Mouse (Mus musculus) gastrocnemius, postnatal 10 days (tissue): ENCODE data around the gene Mfrp. TPM values are rescaled to one million over a fixed set of nuclear protein-coding genes. Genes with fewer than 3 reads are reported as not detected.

Source experiments
- DNase-seq: peaks from one replicate; pipeline ENCODE4 v3.0.0; 2021; ENCODE audit warnings: mixed read lengths
- long read RNA-seq, 2 experiments: library from polyadenylated mRNA; stranded (forward); transcript quantifications; one replicate each; pipeline ENCODE4 v2.0.0; 2021
- total RNA-seq, 2 experiments: library from RNA; stranded (reverse); gene quantifications; 2 replicates each; pipeline ENCODE4 v1.2.3; 2021

Gene Mfrp
- under 1 TPM in 1 of 2 experiments, not detected in 1; 0.18 TPM for total RNA-seq
- long read RNA-seq, experiment 1 = 0 reads
- long read RNA-seq, experiment 2 = 0 reads

DNA sequence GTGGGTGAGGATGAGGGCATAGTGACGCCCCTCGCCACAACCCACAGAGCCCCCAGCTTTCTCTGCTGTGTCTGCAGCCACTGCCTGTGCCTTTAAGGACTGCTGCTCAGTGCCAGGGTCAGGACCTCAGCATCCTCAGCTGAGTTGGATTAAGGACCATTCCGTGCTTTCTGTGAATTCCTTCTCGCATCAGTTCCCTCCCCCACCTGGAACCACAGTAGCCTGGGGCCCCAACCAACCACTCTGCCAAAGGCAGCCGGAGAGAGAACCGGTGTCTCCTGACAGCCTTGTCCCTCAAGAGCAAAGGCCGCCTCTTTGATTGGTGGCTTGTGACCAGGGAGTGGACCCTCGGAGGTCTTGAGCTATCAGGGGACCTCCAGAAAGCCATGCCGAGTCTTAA, at the start of gene Mfrp:
Mfrp (plus strand) TSS at position 240 of the 400 bp plus-strand sequence.
- no peak for DNase-seq

DNA sequence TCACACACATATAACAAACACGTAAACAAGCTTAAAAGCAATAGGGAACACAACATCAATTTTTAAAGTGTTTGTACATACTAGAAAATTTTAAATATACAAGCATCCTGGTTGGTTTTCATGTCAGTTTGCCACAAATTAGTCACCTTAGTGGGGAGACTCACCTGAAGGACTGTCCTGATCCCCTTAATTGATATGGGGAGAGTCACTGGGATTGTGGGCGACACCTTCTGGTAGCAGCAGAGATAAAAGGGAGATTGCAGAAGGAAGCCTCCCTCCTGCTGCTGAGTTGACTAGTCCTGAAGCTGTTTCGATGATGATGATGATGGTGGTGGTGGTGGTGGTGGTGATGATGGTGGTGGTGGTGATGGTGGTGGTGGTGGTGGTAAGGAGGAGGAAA, 48.7 kb upstream of the Mfrp start:
- DNase-seq = no peak

DNA sequence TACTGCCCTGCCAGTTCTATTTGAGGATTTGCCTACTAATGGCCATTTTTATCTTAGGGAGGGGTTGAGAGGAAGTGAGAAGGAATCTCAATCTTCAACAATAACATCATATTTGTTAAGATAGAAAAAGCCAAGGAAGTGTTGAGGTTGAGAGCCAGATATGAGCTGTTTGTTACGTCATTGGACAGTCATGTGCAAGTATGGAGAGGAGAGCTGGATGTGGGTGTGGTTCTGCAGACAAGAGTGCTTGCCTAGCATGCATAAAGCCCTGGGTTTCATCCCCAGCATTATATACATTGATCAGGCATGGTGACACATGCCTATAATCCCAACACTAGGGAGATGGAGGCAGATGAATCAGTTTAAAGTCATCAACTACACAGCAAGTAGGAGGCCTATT, 47.6 kb upstream of the Mfrp start:
- DNase-seq = no peak

DNA sequence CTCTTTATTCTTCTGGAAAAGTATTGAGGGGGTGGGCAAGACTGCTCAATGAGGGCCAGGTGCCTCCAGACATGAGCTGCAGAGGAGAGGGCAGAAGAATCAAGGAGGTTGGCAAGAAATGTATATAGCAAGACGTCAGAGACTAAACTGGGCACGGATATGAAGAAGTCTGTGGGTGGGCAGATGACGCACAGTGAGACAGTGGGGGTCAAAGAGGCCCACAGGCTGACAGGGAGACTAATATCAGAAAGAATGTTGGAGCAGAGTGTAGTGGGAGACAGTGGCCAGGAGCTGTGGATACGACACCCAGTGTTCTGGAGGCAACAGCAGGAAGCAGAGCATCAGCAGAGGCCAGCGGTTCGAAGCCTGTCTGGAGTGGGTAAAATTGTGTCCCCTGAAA, 42.9 kb upstream of the Mfrp start:
- DNase-seq = no peak

DNA sequence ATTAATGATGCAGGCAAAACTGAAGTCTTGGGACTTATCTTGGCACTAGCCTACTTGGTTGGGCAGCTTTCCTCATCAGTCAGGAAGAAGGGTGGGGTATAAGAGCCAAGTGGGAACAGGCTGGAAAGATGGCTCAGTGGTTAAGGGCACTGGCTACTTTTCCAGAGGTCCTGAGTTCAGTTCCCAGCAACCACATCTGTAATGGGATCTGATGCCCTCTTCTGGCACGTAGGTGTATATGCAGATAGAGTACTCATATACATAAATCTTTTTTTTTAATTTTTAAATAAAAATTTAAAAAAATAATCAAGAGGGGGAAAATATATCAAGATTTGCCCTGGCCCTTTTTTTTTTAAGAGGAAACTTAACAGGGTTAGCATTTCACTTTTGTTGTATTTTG, 36.4 kb upstream of the Mfrp start:
- no peak for DNase-seq

- peak; percentile 99 for DNase-seq
Observed at GRCm38 (mm10) chr9:44066785-44067225, 34.7 kb upstream of the Mfrp start, which contains the start of gene Usp2. TSS of gene Usp2 (plus strand) at chr9:44067021.

- DNase-seq = no peak
Observed at GRCm38 (mm10) chr9:44067241-44067959, 34.1 kb upstream of the Mfrp start.

GRCm38 (mm10) chr9:44067960-44068330, 33.6 kb upstream of the Mfrp start:
- DNase-seq = no peak

DNA sequence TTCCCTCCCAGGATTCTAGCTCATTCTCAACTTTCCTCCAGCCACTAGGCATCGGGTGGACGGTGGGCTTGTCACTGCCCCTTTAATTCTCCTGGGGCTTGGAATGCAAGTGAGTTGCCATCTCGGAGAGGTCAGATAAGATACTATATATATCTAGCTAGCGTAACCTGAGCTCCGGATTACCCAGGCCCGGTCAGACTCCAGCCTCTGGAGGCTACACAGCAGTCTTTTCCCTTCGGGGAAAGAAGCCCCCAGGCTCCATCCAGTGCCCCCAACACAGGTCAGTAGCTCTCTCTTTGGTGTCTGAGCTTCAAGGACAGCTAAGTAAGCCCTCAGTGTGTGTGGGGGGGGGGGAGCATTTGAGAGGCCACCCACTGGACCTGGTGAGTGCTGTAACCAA, 32.3 kb upstream of the Mfrp start:
- no peak for DNase-seq

- no peak for DNase-seq
Observed at GRCm38 (mm10) chr9:44070113-44070843, 31.3 kb upstream of the Mfrp start.

- DNase-seq = no peak
Observed at GRCm38 (mm10) chr9:44070844-44071231, 30.7 kb upstream of the Mfrp start.

GRCm38 (mm10) chr9:44071914-44072598, 29.5 kb upstream of the Mfrp start:
- no peak for DNase-seq

- no peak for DNase-seq
Observed at GRCm38 (mm10) chr9:44072599-44072915, 29.0 kb upstream of the Mfrp start.

- no peak for DNase-seq
Observed at GRCm38 (mm10) chr9:44073115-44073514, 28.4 kb upstream of the Mfrp start.

- no peak for DNase-seq
Observed at GRCm38 (mm10) chr9:44074395-44075275, 26.9 kb upstream of the Mfrp start.

DNA sequence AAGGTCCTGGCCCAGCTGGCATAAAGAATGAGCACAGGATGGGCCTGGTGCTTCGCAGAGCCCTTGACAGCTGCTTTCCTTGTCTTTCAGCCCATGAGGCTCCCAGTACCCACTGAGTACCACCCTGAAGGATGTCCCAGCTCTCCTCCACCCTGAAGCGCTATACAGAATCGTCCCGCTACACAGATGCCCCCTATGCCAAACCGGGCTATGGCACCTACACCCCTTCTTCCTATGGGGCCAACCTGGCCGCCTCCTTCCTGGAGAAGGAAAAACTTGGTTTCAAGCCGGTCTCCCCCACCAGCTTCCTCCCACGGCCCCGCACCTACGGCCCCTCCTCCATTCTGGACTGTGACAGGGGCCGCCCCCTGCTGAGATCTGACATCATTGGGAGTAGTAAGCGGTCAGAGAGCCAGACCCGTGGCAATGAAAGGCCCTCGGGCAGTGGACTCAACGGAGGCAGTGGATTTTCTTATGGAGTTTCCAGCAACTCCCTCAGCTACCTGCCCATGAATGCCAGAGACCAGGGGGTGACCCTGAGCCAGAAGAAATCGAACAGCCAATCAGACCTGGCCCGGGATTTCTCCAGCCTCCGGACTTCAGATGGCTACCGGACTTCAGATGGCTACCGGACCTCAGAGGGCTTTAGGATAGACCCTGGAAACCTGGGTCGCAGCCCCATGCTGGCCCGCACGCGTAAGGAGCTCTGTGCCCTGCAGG, 26.1 kb upstream of the Mfrp start:
- DNase-seq = no peak

DNA sequence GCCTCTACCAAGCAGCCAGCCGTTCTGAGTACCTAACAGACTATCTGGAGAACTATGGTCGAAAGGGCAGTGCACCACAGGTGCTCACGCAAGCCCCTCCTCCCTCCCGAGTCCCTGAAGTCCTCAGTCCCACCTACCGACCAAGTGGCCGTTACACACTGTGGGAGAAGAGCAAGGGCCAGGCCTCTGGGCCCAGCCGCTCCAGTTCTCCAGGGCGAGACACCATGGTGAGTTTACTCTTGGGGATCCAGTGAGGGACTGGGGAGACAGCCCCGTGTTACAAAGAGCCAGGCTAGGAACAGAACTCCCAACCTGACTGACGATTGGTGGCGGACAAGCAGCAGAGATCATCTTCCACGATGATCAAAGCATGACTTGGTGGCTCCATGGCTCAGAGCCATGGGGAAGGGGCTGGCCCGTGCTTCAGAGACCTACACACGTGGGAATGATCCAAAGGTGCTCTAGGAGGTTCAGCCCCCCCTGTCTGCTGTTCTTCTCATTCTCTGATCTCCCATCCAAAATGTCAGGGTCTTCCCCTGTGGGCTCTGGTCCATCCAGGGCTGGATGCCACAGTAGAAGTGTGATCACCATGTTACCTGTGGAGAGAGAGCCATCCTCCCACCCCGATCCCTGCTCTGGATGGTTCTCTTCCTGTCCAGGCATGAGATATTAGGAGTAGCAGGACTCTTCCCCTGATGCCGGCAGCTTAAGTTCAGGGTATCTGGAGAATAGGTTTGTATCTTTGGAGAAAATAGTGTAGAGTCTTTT, 25.3 kb upstream of the Mfrp start:
- DNase-seq = no peak

- peak; percentile 80 for DNase-seq
Observed at GRCm38 (mm10) chr9:44076764-44077120, 24.8 kb upstream of the Mfrp start.

DNA sequence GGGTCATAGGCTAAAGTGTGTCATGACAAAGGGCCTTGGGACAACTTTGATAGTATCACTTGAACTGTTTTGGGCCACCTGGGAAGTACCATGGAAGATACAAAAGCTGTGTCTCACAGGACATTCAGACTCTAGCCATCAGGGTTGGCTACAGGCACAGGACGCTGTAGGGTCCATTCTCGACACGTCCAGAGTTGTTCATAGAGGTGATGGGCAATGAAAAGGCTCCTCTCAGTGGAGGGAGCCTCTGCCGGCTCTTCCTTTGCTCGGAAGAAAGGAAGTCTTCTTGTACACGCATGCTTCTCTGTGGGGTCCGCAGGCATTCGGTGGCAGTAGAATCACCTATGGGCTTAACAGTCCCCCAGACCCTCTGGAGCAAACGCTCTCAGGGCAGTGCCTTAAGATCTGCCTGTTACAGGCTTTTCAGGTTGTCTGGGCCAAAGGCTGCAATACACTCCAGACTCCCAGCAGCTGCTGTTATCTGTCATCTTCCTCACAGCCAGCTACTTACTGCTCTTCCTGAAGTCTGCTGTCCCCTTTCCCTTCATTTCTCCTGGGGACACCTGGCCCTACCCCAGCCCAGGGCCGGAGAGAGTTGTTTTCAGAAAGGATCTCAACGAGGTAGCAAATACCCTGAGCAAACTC, 24.1 kb upstream of the Mfrp start:
- DNase-seq = no peak

- no peak for DNase-seq
Observed at GRCm38 (mm10) chr9:44078136-44078797, 23.3 kb upstream of the Mfrp start.
